9 mouse cellular contexts compared by ENCODE assay signal in the genomic region with DNA sequence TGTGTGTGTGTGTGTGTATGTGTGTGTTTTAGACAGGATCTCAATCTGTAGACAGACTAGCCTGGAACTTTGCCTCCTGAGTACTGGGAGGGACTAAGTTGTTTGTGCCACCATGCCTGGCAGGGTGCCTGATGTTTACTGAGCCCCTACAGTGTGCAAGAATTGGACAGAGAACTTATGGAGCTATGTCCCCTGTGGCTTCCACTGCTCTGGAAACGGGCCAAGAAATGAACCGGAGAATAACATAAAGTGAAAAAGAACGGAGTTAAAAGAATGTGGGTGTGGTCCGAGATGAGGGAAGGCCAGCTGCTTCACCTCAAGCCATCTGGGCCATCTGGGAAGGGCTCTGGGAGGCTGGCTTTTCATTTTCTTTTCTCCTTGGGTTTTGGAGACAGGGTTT. TPM values are rescaled to one million over a fixed set of nuclear protein-coding genes. Genes with fewer than 3 reads are reported as not detected.
DNase-seq lines count a peak whose midpoint lies in the region; ATAC-seq lines count a peak whose summit lies in the region.
"Had no signal": no experiment of that assay in that cellular context is flagged by ENCODE, and none has a peak within 500 bp of the region (broad histone marks: within the 10 kb centered on the region; RNA-seq: fewer than 3 reads in every experiment).

No protein-coding gene starts in this region.

- DNase-seq in gastrocnemius, adult 18-20 months (ENCODE audit: low spot score) = peak; percentile 45
- DNase-seq in gastrocnemius, postnatal 36 days = no peak
- peak; percentile 72 for DNase-seq in urinary bladder, postnatal 14 days (ENCODE audit: low spot score)
- DNase-seq in urinary bladder, postnatal 10 days (ENCODE audit: low spot score) = no peak
- DNase-seq in kidney, postnatal 10 days = peak; percentile 82
- DNase-seq in layer of hippocampus, postnatal 36 days = no peak
- no peak for DNase-seq in right cerebral cortex, postnatal 25 days

- intact Hi-C loops in gastrocnemius, postnatal 36 days (cut with DNase I) = no loop called here

- ATAC-seq in megakaryocyte progenitor cell, adult 5-6 weeks (replicated peaks; ENCODE audit: poor library complexity) = no peak

RNA-seq across cellular contexts. Expression of a gene that starts 3.8 kb away (rescaled TPM):
- 1 to 10 TPM; 8.5 to 8.6 TPM for total RNA-seq in gastrocnemius, adult 18-20 months (2021)
- 1 to 10 TPM; 7.9 to 9.7 TPM for total RNA-seq in gastrocnemius, postnatal 36 days (2021)
- total RNA-seq in layer of hippocampus, postnatal 36 days (2021) = 1 to 10 TPM; 7.6 to 8.7 TPM
- 21.1 and 23.5 TPM in 2 replicates for total RNA-seq in megakaryocyte progenitor cell, adult 5-6 weeks (2015)
- total RNA-seq in megakaryocyte progenitor cell, adult 5-6 weeks (2017) = 31.8 and 32.5 TPM in 2 replicates

RNA-seq across cellular contexts. Expression of a gene that starts 11.3 kb away (rescaled TPM):
- total RNA-seq in gastrocnemius, adult 18-20 months (2021) = 10 to 100 TPM; 46.9 to 52.2 TPM
- total RNA-seq in gastrocnemius, postnatal 36 days (2021) = 10 to 100 TPM; 28.0 to 41.3 TPM
- 10 to 100 TPM; 56.8 to 58.7 TPM for total RNA-seq in layer of hippocampus, postnatal 36 days (2021)
- 8.3 and 9.8 TPM in 2 replicates for total RNA-seq in megakaryocyte progenitor cell, adult 5-6 weeks (2015)
- total RNA-seq in megakaryocyte progenitor cell, adult 5-6 weeks (2017) = 6.9 and 8.7 TPM in 2 replicates

RNA-seq across cellular contexts. Expression of a gene that starts 38.4 kb away (rescaled TPM):
- under 1 TPM in 1 of 2 experiments, not detected in 1; 0.69 TPM for total RNA-seq in gastrocnemius, adult 18-20 months (2021)
- total RNA-seq in gastrocnemius, postnatal 36 days (2021) = under 1 TPM in 1 of 2 experiments, not detected in 1; 0.20 TPM
- not detected for total RNA-seq in layer of hippocampus, postnatal 36 days (2021)
- not detected in 2 replicates for total RNA-seq in megakaryocyte progenitor cell, adult 5-6 weeks (2015)
- not detected in 2 replicates for total RNA-seq in megakaryocyte progenitor cell, adult 5-6 weeks (2017)
- total RNA-seq: MEL had no signal

RNA-seq across cellular contexts. Expression of a gene that starts 42.1 kb away (rescaled TPM):
- under 1 TPM in 1 of 2 experiments, not detected in 1; 0.41 TPM for total RNA-seq in gastrocnemius, adult 18-20 months (2021)
- under 1 TPM; 0.59 to 0.77 TPM for total RNA-seq in gastrocnemius, postnatal 36 days (2021)
- 1 to 10 TPM; 6.9 to 8.3 TPM for total RNA-seq in layer of hippocampus, postnatal 36 days (2021)
- total RNA-seq in megakaryocyte progenitor cell, adult 5-6 weeks (2015) = 1.6 and 7.1 TPM in 2 replicates
- 3.2 and 9.0 TPM in 2 replicates for total RNA-seq in megakaryocyte progenitor cell, adult 5-6 weeks (2017)

Comparison
In these comparisons a context has a peak if more than half of its experiments do, and no peak if none do; other contexts are left out.
1. DNase-seq: peak in gastrocnemius, adult 18-20 months (single experiment), urinary bladder, postnatal 14 days (single experiment) and kidney, postnatal 10 days (single experiment); none in gastrocnemius, postnatal 36 days (0 of 2), urinary bladder, postnatal 10 days (single experiment), layer of hippocampus, postnatal 36 days (0 of 2) and right cerebral cortex, postnatal 25 days (single experiment).